Mouse (Mus musculus) ES-E14 (cell line): ENCODE measurements around the gene Tnip3. TPM values are rescaled to one million over a fixed set of nuclear protein-coding genes. Genes with fewer than 3 reads are reported as not detected.

ENCODE experiments used
- DNase-seq: peaks from one replicate; pipeline ENCODE4 v3.0.0-alpha.2; 2013; ENCODE audit warnings: low read depth, low spot score
- H3K27ac ChIP-seq: 2 replicates; pipeline ENCODE4 v1.5.1; 2012; ENCODE audit warnings: low read depth, mild to moderate bottlenecking, low read length, moderate library complexity, mixed read lengths; ENCODE audit not compliant: poor library complexity, insufficient read depth, severe bottlenecking
- H3K36me3 ChIP-seq: 2 replicates; pipeline ENCODE4 v1.6.1; 2012; ENCODE audit warnings: mild to moderate bottlenecking, low read length, moderate library complexity, mixed read lengths; ENCODE audit not compliant: control insufficient read depth, poor library complexity, insufficient read depth, severe bottlenecking
- H3K4me1 ChIP-seq, 2 experiments: fragments of 150-350 bp in 1 of 2; sonication (generic) in 1 of 2; 2 replicates each; pipeline ENCODE4 v1.6.1; 2012; ENCODE audit warnings: low read length in 2 of 2, mild to moderate bottlenecking in 1 of 2, mixed read lengths in 1 of 2; ENCODE audit not compliant: control insufficient read depth in 2 of 2, insufficient read depth in 2 of 2, poor library complexity in 1 of 2
- H3K4me3 ChIP-seq, 2 experiments: fragments of 150-350 bp in 1 of 2; sonication (generic) in 1 of 2; 2 replicates each; pipeline ENCODE4 v1.5.1; 2012; ENCODE audit warnings: low read length in 2 of 2, low read depth in 1 of 2, mild to moderate bottlenecking in 1 of 2, mixed read lengths in 1 of 2; ENCODE audit not compliant: insufficient read depth in 1 of 2, poor library complexity in 1 of 2, severe bottlenecking in 1 of 2
- H3K9ac ChIP-seq: 2 replicates; pipeline ENCODE4 v1.6.1; 2012; ENCODE audit warnings: low read depth, mild to moderate bottlenecking, low read length, mixed read lengths; ENCODE audit not compliant: poor library complexity, insufficient read depth, severe bottlenecking
- H3K9me3 ChIP-seq: fragments of 150-350 bp; sonication (generic); 2 replicates; pipeline ENCODE4 v1.6.1; 2012; ENCODE audit warnings: low read depth, mild to moderate bottlenecking, low read length; ENCODE audit not compliant: control insufficient read depth, insufficient read depth
- CHD2 ChIP-seq: IDR thresholded peaks from 2 replicates; pipeline ENCODE4 v1.6.1; 2014; ENCODE audit warnings: mild to moderate bottlenecking, low read depth, low read length, inconsistent platforms
- HCFC1 ChIP-seq: IDR thresholded peaks from 2 replicates; pipeline ENCODE4 v1.6.1; 2012; ENCODE audit warnings: low read length, inconsistent platforms, borderline replicate concordance; ENCODE audit not compliant: insufficient read depth
- MAFK ChIP-seq: IDR thresholded peaks from 2 replicates; pipeline ENCODE4 v1.6.1; 2014; ENCODE audit warnings: mild to moderate bottlenecking, low read depth, low read length, inconsistent platforms; ENCODE audit not compliant: insufficient read depth
- ZC3H11A ChIP-seq: IDR thresholded peaks from 2 replicates; pipeline ENCODE4 v1.6.1; 2012; ENCODE audit warnings: low read depth, mild to moderate bottlenecking, inconsistent platforms, low read length, borderline replicate concordance
- ZNF384 ChIP-seq: IDR thresholded peaks from 2 replicates; pipeline ENCODE4 v1.6.1; 2012; ENCODE audit warnings: low read depth, low read length, inconsistent platforms
- in situ Hi-C, 2 experiments: fragments of 600-800 bp; cut with MboI; formaldehyde crosslinking; loops; one replicate each; pipeline ENCODE4 v1.15.1; 2025; ENCODE audit warnings: low sequenced_read_pairs in 2 of 2, inconsistent platforms in 1 of 2; ENCODE audit not compliant: unreplicated experiment in 2 of 2
- total RNA-seq: library from RNA; depleted of rRNA; stranded (reverse); fragments of 300-350 nt; gene quantifications from 2 replicates; pipeline ENCODE4 v1.2.3, GENCODE M21; 2012

The Tnip3 gene
- total RNA-seq, 1 experiment = not detected

GRCm38 (mm10) chr6:65646408-65646807, 121.3 kb downstream of the Tnip3 start:
- DNase-seq = no peak
- no peak overlapping the region for H3K4me3 ChIP-seq
- in situ Hi-C loops = no loop called here

GRCm38 (mm10) chr6:65647731-65648130, 122.6 kb downstream of the Tnip3 start:
- H3K9ac ChIP-seq = no peak overlapping the region
- DNase-seq = no peak
- no peaks in the 10 kb centered on the region for H3K36me3 ChIP-seq
- H3K9me3 ChIP-seq = no peaks in the 10 kb centered on the region
- H3K4me1 ChIP-seq = no peaks in the 10 kb centered on the region
- TF ChIP-seq ZC3H11A = no peak
- no peak for TF ChIP-seq HCFC1
- no peak for TF ChIP-seq ZNF384
- no peak for TF ChIP-seq MAFK
- no peak for TF ChIP-seq CHD2
- in situ Hi-C loops = no loop called here
- H3K4me3 ChIP-seq = no peak overlapping the region
- no peak overlapping the region for H3K27ac ChIP-seq

More at GRCm38 (mm10) chr6:65646408-65646807, 121.3 kb downstream of the Tnip3 start:
- no peak overlapping the region for H3K27ac ChIP-seq
- no peak for TF ChIP-seq HCFC1
- no peak for TF ChIP-seq ZNF384
- no peak overlapping the region for H3K9ac ChIP-seq
- H3K36me3 ChIP-seq = no peaks in the 10 kb centered on the region
- H3K4me1 ChIP-seq = no peaks in the 10 kb centered on the region
- H3K9me3 ChIP-seq = no peaks in the 10 kb centered on the region

DNA sequence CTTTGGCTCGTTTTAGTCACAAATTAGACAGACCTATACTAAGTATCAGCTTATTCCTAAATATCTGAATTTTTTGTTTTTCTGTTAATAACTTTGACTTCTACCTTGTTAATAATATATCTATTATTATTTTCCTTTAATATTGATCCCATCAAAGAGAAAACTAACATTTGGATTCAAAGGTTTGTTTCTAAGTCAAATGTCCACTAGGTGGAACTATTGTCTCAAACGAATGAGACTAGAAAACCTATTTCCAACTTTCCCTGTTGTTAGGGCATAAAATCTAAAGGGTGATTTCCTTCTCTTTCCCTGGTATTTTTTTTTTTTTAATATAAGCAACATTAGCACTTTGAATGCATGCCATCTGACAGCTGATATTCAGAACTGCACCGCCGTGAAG, 126.3 kb downstream of the Tnip3 start:
- no peak overlapping the region for H3K9ac ChIP-seq
- no peak overlapping the region for H3K27ac ChIP-seq
- in situ Hi-C loops = no loop called here
- no peak for TF ChIP-seq HCFC1
- TF ChIP-seq ZC3H11A = peak; percentile 61; the same call in 1 of the 2 replicates
- H3K36me3 ChIP-seq = no peaks in the 10 kb centered on the region
- H3K4me3 ChIP-seq = no peak overlapping the region
- H3K4me1 ChIP-seq = no peaks in the 10 kb centered on the region
- no peaks in the 10 kb centered on the region for H3K9me3 ChIP-seq
- peak; percentile 17 for DNase-seq

DNA sequence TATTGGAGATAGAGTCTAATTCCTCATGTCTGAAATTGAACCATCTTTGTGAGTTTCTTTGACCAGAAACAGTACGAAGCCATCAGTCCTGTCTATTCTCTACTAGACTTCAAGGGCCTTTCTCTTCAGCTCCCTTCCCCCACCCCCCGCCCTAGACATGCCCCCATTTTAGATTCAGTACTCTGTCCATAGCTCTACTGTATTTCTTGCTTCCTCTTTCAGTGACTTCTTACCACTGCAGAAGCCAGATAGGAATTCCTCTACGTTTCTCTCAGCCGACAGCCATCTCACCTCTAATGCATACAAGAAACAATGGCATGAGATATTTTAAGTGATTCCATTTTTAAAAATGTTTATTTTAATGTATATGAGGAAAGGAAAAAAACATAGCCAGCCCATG, 136.2 kb downstream of the Tnip3 start:
- in situ Hi-C loops = no loop called here
- TF ChIP-seq ZNF384 (no peak), HCFC1 (no peak), CHD2 (no peak), ZC3H11A (no peak), MAFK (no peak)
- no peak for DNase-seq
- H3K36me3 ChIP-seq = no peaks in the 10 kb centered on the region
- H3K9ac ChIP-seq = no peak overlapping the region
- H3K27ac ChIP-seq = no peak overlapping the region
- H3K9me3 ChIP-seq = no peaks in the 10 kb centered on the region
- H3K4me1 ChIP-seq = no peaks in the 10 kb centered on the region
- no peak overlapping the region for H3K4me3 ChIP-seq

GRCm38 (mm10) chr6:65662050-65662449, 136.9 kb downstream of the Tnip3 start:
- no peak for TF ChIP-seq ZC3H11A
- TF ChIP-seq MAFK = no peak
- no peak for TF ChIP-seq HCFC1
- TF ChIP-seq ZNF384 = no peak
- no peak for TF ChIP-seq CHD2
- in situ Hi-C loops = no loop called here
- H3K36me3 ChIP-seq = no peaks in the 10 kb centered on the region
- no peaks in the 10 kb centered on the region for H3K4me1 ChIP-seq
- H3K27ac ChIP-seq = no peak overlapping the region
- H3K9me3 ChIP-seq = no peaks in the 10 kb centered on the region
- DNase-seq = no peak
- no peak overlapping the region for H3K4me3 ChIP-seq
- no peak overlapping the region for H3K9ac ChIP-seq
